Mouse (Mus musculus): ENCODE results near the gene Ppp2r5e.

Ppp2r5e gene

DNA sequence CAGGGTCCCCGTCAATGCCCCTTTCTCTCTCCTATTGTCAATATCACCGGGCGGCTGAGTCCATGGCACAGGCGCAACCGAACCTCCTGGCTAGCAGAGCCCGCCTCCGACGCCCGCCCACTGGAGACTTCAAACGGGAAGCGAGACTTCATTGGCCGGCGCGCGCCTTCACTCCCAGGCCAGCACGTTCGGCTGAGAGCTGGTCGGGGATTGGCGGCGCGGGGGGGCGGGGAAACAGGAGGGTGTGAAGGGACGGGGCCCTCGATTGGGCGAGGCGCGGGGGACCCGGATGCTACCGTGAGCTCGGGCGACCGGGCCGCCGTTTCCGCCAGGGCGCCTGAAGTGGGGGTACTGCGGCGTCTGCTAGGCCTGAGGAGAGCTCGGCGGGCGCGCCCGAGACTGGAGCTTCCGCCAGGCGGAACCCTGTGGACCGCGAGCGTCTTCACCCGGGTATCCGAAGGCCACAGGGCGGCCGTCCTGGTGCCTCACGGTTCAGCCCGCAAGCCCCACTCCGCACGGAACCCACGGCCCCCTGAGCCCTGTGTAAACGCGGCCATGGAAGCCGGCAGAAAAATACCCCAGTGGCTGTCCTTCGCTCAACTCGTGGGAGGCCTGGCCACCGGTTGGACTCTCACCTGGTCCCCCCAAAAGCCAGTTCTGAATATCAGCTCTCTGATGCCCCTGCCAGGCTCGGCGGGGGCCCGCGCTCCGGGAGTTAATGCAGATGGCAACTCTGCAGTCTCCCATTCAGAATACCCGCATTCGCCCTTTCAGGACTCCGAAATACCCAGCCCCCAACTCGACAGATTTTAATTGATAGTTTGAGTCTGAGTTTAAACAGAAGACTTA, at the start of gene Ppp2r5e:
Gene Ppp2r5e (minus strand): TSS at position 92 of the 849 bp plus-strand sequence.
- in situ Hi-C loops (cut with MboI, MseI) = loop anchor here in 1 of 2 experiments (5.0 kb wide), 2 partner anchors 39 to 79 kb away; no protein-coding TSS in a partner anchor

DNA sequence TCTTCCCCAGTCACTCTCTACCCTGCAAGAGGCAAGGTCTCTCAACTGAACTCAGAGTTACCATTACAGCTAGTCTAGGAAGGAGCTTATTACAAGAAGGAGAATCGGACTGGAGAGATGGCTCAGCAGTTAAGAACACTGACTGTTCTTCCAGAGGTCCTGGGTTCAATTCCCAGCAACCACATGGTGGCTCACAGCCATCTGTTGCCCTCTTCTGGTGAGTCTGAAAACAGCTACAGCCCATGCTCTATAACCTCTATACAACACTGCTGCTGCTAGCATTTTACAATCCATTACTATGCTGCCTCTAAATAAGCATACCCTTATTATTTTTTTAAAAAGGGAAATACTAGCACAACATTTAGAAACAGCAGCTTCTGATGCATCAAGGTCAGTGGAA, 49.7 kb upstream of the Ppp2r5e start:
- in situ Hi-C loops (cut with MboI, MseI) = loop anchor here (25.0 kb wide), 2 partner anchors 183 to 1308 kb away; no protein-coding TSS in a partner anchor

DNA sequence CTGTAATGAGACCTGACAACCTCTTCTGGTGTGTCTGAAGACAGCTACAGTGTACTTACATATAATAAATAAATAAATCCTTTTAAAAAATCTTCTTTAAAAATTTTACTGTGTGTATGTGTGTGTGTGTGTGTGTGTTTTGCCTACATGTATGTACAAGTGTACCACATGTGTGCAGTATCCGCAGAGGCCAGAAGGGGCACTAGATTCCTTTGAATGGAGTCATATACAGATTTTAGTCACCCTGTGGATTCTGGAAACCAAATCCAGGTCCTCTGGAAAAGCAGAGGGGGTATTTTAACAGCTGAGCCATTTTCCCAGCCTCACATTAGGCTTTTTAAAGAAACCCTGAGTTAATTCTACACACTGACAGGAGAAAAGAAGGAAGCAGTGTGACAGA, 45.7 kb upstream of the Ppp2r5e start:
- in situ Hi-C loops (cut with MboI, MseI) = loop anchor here (5.0 to 25.0 kb wide), 3 partner anchors 179 to 1304 kb away; no protein-coding TSS in a partner anchor

- in situ Hi-C loops (cut with MboI, MseI) = loop anchor here (25.0 kb wide), 2 partner anchors 176 to 1301 kb away; no protein-coding TSS in a partner anchor
These were observed 42.3 kb upstream of the Ppp2r5e start for GRCm38 (mm10) chr12:75638345-75638744.

GRCm38 (mm10) chr12:75637103-75637502, 41.1 kb upstream of the Ppp2r5e start:
- in situ Hi-C loops (cut with MboI, MseI) = loop anchor here (25.0 kb wide), 2 partner anchors 175 to 1300 kb away; no protein-coding TSS in a partner anchor

- in situ Hi-C loops (cut with MboI, MseI) = loop anchor here (25.0 kb wide), 2 partner anchors 174 to 1299 kb away; no protein-coding TSS in a partner anchor
These were observed 39.9 kb upstream of the Ppp2r5e start for GRCm38 (mm10) chr12:75635771-75636430.

- in situ Hi-C loops (cut with MboI, MseI) = loop anchor here (25.0 kb wide), 2 partner anchors 167 to 1292 kb away; no protein-coding TSS in a partner anchor
These were observed 33.6 kb upstream of the Ppp2r5e start for GRCm38 (mm10) chr12:75629618-75630017.

GRCm38 (mm10) chr12:75623292-75623691, 27.2 kb upstream of the Ppp2r5e start:
- in situ Hi-C loops (cut with MboI, MseI) = no loop called here

GRCm38 (mm10) chr12:75622835-75623234, 26.8 kb upstream of the Ppp2r5e start:
- in situ Hi-C loops (cut with MboI, MseI) = no loop called here

- in situ Hi-C loops (cut with MboI, MseI) = loop anchor here in 1 of 2 experiments (10.0 kb wide), 1 partner anchor 618 kb away; no protein-coding TSS in a partner anchor
These were observed 20.8 kb upstream of the Ppp2r5e start for GRCm38 (mm10) chr12:75616841-75617240.

DNA sequence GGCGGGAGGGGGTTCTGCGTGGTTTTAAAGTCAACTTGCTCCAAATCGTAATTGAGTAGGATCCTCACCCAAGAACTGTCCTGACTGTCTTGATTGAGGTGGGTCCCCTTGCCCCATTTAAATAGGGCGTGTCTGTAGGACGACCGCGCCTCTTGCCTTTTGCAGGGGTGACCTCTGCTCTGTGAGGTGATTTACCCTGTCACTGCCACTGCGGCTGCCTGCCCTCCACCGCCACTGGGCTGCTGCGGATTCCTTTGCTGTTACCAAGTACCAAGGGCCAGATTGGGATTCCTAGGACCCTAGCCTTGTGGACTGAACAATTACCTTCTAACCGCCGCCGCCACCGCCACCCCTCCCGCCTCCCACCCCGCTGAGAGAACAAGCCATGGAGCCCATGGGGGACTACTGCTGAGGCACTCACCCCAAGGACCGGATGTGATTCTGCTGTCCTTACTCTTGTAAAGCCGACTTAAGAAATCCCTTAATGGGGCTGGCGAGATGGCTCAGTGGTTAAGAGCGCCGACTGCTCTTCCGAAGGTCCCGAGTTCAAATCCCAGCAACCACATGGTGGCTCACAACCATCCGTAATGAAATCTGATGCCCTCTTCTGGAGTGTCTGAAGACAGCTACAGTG, 20.2 kb upstream of the Ppp2r5e start:
- in situ Hi-C loops (cut with MboI, MseI) = loop anchor here in 1 of 2 experiments (10.0 kb wide), 1 partner anchor 619 kb away; no protein-coding TSS in a partner anchor

DNA sequence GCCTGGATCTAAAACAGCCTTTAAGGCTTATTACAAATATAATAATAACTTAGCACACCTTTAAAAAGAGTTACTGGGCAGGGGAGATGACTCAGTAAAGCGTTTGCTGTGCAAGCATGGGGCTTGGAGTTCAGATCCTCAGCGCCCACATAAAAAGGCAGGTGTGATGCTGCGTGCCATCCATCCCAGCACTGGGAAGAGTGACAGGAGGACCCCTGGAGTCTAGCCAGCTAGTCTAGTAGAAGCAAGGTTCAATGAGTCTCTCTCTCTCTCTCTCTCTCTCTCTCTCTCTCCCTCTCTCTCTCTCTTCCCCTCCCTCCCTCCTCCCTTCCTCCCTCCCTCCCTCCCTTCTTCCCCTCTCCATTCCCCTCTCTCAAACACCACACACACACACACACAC, 19.5 kb upstream of the Ppp2r5e start:
- in situ Hi-C loops (cut with MboI, MseI) = loop anchor here in 1 of 2 experiments (10.0 kb wide), 1 partner anchor 619 kb away; no protein-coding TSS in a partner anchor

GRCm38 (mm10) chr12:75612711-75613110, 16.7 kb upstream of the Ppp2r5e start:
- in situ Hi-C loops (cut with MboI, MseI) = loop anchor here in 1 of 2 experiments (10.0 kb wide), 1 partner anchor 622 kb away; no protein-coding TSS in a partner anchor

DNA sequence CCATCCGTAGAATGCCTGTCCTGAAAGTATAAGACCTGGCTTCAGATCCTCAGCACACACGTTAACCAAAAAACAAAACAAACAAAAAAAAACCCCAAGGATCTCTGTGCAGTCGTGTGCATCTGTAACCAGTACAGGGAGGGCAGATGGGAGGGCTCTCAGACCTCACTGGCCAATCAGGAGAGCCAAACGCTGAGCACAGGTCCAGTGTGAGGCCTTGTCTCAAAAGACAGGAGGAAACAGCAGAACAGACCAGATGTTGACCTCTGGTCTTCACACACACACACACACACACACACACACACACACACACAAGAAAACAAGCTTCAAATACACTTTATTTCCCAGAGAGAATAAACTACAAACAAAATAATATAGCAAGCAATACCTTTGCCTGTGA, 3.4 kb upstream of the Ppp2r5e start:
- in situ Hi-C loops (cut with MboI, MseI) = loop anchor here in 1 of 2 experiments (5.0 kb wide), 2 partner anchors 42 to 82 kb away; no protein-coding TSS in a partner anchor

DNA sequence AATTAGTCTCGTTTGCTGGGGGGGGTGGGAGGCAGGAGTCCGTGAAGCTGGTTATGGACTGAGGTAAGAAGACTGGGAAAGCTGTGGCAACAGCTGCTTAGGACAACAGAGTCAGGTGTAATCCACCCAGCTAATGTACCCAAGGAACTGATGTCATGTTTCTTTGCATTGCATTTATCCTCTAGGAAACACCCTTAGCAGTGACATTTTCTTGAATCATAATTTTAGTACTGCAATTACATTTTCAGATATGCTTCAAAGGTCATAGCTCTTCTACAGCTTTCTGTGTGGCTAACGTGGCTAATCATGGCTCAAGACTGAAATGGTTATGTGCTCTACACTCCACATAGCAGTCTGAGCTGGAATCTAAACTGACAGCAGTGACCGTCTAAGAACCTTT, 2.9 kb upstream of the Ppp2r5e start:
- in situ Hi-C loops (cut with MboI, MseI) = loop anchor here in 1 of 2 experiments (5.0 kb wide), 2 partner anchors 42 to 82 kb away; no protein-coding TSS in a partner anchor

GRCm38 (mm10) chr12:75597707-75598106, 1.7 kb upstream of the Ppp2r5e start:
- in situ Hi-C loops (cut with MboI, MseI) = loop anchor here in 1 of 2 experiments (5.0 kb wide), 2 partner anchors 40 to 80 kb away; no protein-coding TSS in a partner anchor

- in situ Hi-C loops (cut with MboI, MseI) = loop anchor here in 1 of 2 experiments (5.0 kb wide), 2 partner anchors 38 to 78 kb away; no protein-coding TSS in a partner anchor
These were observed 523 bp downstream of the Ppp2r5e start for GRCm38 (mm10) chr12:75595291-75596153.

GRCm38 (mm10) chr12:75594404-75594803, 1.6 kb downstream of the Ppp2r5e start:
- in situ Hi-C loops (cut with MboI, MseI) = no loop called here

DNA sequence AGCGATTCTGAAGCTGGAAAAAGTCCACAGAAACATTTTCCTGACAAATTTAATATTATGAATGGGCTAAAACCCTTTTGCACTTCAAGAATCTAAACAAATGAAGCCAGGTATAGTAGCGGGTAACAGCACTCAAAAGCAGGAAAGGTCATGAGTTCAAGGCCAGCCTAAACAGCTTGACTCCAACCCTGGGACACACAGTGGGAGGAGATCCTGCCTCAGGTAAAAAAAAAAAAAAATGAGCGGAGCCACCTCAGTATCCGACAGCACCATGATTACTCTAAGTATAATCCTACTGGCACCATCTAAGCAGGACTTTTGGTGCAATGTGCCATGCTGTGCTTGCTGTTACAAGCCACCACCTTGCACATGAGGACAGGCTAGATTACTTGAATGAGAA, 2.2 kb downstream of the Ppp2r5e start:
- in situ Hi-C loops (cut with MboI, MseI) = no loop called here

DNA sequence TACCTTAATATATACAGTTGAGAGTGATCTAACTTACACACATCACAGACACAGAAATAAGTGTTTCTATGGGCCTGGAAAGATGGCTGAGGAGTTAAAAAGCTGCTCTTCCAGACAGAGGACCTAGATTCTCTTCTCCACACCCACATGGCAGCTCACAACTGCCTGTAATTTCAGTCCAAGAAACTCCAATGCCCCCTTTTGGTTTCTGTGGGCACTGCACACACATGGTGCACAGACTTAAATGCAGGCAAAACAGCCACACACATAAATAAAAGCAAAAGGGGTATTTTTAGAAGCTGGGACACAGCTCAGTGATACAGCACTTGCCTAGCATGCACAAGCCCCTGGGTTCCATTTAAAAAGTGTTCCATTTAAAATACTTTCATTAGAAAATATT, 8.5 kb downstream of the Ppp2r5e start:
- in situ Hi-C loops (cut with MboI, MseI) = no loop called here

Data from T-helper 17 cell (primary cell).